Mouse (Mus musculus): Measurements from ENCODE around the gene Ints4.

DNA sequence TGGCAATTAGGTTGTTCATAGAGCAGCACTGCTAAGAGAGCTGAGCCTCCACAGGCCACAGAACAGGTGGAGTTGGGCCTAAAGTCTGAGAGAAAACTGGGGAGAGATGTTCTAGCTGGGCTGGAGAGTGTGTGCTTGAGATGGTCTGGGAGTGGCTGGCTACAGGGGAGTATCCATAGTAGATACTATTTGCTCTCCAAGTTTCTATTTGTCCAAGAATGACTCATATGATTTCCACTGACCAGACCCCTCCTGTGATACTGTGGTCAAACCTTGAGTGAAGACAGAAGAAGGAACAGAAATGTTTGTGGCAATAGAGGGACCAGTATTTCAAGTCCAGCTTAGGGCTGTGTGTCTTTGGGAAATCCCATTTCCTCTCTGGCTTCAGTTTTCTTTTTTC, 41.8 kb upstream of the Ints4 start:
- TF ChIP-seq POLR2A (IDR thresholded peaks at IDR 0.05; ENCODE audit: insufficient read depth, low read length), result no peak
- no peak for TF ChIP-seq CTCF (IDR thresholded peaks at IDR 0.05; ENCODE audit: low read depth, low read length)
- TF ChIP-seq EP300 (IDR thresholded peaks at IDR 0.05; ENCODE audit: insufficient read depth, low read depth, low read length), result no peak

Data from ES-Bruce4 (cell line).